Mouse (Mus musculus) spleen, postnatal 36 days (tissue): ENCODE measurements around the gene Pnkd.
"Not testable (repeated sequence)": the region's sequence is repeated elsewhere in the genome, so short reads cannot be mapped to it uniquely, and the experiment has no call there.

Experiments used
- DNase-seq, 2 experiments: peaks; one replicate each; pipeline ENCODE4 v3.0.0; 2022; ENCODE audit warnings: low spot score in 2 of 2, mixed read lengths in 1 of 2

The Pnkd gene

DNA sequence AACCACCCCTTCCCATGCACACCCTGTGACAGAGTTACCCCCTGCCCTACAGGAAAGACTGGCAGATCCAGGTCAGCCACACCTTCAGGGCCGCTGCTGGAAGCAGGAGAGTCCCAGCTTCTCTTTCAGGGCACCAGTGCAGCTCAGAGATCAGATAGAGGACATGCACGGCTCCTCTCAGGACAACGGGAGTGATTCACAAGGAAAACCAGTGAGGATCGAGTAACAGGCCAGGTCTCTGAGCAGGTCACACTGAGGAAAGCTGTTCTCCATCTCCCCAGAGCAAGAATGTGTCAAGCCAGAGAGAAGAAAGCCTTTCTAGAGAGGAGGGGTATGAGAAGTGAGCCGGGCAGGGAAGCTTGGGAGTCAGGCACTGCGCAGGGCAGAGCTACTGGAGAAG lies 11.7 kb downstream of the Pnkd start:
- no peak for DNase-seq

GRCm38 (mm10) chr1:74297269-74297668 lies 12.5 kb downstream of the Pnkd start:
- no peak for DNase-seq

DNA sequence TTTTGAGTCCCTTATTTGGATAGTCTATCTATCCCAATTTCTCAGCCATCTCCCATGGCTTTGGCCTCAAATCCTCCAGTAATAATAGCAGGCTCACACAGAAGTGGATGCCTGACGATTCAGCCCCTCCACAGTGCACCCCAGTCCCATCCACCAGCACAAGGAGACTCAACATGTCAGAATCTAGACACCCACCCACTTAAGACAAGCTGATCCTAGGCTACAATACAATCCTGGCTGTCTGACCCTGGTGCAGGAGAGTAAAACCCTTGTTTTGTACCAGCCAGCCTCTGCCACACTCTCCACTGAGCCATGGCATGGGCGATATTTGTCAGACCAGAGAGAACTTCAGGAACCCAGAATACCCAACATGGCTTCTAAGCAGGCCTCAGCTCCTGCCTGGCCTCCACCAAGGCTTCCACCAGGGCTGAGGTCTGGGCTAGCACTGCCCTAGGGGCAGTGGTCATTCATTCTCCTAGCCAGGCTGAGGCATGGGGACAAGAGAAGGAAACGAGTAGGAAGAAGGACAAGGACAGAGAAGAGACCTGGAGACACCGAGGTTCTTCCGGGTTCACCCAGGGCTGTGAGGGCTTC lies 13.5 kb downstream of the Pnkd start:
- DNase-seq: no peak

GRCm38 (mm10) chr1:74298996-74299395 lies 14.3 kb downstream of the Pnkd start:
- DNase-seq: no peak

DNA sequence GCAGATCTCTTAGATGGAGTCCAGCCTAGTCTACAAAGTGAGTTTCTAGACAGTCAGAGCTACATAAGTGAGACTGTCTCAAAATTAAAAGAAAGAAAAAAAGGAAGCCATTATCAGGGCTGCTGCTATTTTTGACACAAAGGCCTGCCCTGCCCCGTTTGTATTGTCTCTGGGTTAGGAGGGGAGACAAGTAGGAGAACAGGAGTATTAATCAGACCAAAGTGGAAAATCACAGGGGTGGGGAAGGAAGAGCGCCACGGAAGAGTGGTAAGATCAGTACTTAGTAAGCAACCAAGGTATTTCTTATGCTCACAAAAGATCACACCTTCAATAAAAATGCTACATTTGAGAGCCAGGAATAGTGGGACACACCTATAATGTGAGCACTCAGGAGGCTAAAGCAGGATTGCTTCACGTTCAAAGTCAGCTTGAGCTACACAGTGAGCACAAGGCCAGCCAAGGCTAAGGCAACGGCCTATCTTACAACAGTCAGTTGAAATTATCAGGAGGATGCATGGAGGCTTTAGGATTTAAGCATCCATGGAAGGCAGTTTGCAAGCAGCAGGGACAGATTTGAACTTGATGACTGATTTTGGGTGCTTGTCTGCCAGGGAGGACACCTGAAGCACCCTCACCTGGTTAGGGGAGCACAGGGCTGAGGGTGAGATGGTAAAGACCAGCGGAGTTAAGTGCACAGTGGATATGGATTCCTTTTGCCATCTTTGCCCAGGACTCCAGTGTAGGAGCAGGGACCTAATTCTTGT lies 15.8 kb downstream of the Pnkd start:
- DNase-seq: no peak

GRCm38 (mm10) chr1:74302229-74302628 lies 17.5 kb downstream of the Pnkd start:
- no peak for DNase-seq

DNA sequence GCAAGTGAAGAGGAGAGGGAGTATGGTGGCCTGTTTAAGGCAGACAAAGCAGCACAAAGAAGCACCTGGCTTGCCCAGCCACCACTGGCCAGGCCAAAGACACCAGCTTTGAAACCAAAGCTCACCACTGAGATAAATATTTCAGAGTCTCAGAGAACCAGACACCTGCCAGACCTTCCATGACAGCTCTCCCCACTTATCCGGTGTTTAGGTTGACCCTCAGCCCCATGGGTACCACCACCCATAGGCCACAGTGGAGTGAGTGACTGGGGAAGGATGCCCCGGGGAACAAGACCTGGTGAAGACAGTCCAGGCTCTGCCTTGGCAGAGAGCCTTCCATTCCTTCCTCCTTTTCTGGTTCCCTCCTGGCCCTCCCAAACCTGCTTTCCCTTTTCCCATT lies 18.1 kb downstream of the Pnkd start:
- DNase-seq: no peak

DNA sequence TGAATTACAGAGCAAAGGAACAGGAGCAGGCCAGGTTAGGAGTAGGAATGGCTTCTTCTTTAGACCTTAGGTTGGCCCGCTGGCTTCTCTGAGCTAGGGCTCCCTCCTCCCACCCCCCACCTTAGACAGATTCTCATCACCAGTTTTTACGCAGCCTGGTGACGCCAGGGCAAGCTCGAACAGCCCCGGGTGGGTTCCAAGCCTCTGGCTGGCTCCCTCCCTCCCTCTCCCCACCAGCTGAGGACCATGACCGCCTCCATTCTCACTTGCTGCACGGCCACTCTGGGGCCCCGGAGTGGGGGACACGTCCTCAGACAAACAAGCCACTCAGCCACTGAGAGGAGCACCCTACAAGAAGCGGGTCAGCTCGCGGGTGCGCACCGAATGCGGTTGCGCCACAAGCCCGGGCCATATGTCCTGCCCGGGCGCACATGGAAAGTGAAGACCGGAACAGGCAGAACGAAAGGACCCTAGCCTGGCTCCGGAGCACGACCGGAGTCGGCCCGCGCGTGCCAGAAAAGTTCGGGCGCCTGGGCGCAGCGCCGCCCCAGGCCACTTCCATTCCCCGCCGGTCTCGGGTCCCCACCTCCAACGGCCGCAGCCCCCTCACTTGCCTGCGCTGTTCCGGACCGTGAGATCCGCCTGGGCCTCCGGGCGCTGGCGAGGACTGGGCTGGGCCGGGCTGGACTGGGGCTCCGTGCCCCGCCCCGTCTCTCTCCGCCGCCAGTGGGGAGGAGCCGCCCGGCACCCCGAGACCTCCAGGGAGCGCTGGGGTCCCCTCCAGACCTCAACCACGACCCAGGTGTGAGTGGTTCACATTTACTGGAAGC lies 19.0 kb downstream of the Pnkd start:
- peak; percentile 47 to 48 for DNase-seq

DNA sequence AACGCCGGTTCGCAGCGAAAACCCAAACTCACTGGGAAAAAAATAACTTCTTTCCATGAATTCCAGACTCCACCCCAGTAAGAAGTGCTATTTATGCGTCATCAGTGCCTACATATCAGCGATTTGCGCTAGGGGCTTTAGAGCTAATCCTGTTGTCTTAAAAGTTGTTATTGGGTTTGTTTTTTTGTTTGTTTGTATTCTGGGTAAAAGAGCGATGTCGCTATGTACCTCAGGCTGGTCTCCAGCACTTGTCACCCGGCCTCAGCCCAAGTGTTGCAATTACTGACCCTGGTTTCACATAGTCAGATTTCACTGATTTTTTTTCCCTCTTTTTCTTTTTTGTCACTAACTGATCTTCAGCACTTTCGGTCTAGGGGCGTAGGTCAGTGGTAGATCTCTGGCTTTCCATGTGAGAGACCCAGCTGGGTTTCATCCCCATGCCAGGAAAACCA lies 19.6 kb downstream of the Pnkd start:
- no peak for DNase-seq

- DNase-seq: no peak
Observed at GRCm38 (mm10) chr1:74304946-74305345, 20.2 kb downstream of the Pnkd start.

DNA sequence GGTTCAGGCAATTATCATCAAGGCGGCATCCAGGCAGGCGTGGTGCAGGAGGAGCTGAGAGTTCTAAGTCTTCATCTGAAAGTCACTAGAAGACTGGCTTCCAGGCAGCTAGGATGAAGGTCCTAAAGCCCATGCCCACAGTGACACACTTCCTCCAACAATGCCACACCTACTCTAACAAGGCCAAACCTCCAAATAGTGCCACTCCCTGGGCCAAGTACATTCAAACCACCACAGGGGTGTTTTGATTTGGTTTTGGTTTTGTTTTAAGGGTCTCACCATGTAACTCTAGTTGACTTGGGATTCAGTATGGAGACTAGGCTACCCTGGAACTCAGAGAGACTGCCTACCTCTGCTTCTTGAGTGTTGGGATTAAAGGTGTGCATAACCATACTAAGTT lies 20.8 kb downstream of the Pnkd start, which contains the start of gene Tmbim1:
Tmbim1 (minus strand) TSS at position 101 of the 400 bp plus-strand sequence.
- no peak for DNase-seq

GRCm38 (mm10) chr1:74307146-74307545 lies 22.4 kb downstream of the Pnkd start:
- DNase-seq: no peak

GRCm38 (mm10) chr1:74308001-74308964 lies 23.6 kb downstream of the Pnkd start:
- no peak for DNase-seq

GRCm38 (mm10) chr1:74309767-74310166 lies 25.0 kb downstream of the Pnkd start:
- no peak for DNase-seq

- peak; percentile 65 to 72 for DNase-seq
Observed at GRCm38 (mm10) chr1:74313049-74313692, 28.4 kb downstream of the Pnkd start.

DNA sequence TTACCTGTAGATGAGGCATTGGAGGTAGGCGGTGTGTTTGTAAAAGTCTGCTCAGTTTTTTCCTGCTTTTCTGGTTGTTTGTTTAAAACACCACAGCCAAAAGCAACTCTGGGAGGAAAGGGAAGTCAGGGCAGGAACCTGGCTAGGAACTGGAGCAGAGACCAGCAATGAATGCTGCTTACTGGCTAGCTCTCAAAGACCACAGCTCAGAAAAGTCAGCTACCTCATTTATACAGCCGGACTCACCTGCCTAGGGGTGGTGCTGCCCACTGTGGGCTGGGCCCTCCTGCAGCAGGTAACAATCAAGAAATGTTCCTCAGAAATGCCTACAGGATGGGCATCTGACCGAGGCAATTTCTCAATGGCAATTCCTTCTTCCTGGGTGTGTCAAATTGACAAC lies 30.1 kb downstream of the Pnkd start:
- no peak for DNase-seq

DNA sequence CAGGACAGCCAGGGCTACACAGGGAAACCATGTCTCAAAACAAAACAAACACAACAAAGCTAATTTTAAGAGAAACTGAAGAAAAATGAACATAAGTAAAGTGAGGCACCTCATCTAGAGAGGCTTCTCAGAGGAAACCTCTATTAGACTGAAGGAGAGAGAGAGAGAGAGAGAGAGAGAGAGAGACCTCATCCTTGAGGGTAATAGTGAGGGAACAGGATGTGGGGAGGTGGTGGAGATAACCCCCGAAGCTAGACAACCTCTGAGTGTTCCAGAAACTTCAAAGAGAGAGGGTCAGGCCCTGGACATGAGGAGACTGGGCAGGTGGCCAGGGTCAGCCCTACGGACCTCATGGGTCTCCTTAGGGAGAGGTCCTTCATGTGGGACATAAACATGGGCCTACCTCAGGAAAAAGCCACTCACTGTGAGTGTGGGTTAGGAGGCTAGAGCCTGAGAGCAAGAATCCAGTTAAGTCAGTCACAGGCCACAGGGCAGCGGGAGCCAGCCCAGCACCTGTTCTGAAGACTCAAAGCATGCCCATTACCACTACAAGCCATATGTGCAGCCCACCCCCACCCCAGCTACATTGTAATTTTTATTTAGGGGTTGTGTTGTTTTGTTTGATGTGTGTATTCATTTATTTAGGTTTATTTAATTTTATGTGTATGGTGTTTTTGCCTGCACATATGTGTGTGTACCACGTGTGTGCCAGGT lies 31.5 kb downstream of the Pnkd start:
- no peak for DNase-seq

DNA sequence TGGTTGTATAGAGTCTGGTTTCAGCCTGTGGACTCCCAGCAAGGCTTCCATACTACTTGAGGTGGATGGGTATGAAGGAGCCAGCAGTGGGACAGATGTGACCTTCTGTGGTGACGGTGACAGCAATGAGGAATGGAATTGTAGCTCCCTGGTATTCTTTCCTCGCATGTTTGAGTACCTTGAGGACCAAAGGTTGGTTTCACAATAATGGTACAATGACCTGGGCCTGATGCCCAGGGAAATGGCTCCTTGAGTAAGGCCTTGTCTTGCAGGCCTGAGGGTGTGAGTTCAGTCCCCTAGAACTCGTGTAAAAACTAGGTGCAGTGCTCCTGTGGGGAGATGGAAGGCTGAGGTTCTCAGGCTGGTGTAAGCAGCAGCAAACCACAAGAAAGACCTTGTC lies 34.0 kb downstream of the Pnkd start:
- no peak for DNase-seq

DNA sequence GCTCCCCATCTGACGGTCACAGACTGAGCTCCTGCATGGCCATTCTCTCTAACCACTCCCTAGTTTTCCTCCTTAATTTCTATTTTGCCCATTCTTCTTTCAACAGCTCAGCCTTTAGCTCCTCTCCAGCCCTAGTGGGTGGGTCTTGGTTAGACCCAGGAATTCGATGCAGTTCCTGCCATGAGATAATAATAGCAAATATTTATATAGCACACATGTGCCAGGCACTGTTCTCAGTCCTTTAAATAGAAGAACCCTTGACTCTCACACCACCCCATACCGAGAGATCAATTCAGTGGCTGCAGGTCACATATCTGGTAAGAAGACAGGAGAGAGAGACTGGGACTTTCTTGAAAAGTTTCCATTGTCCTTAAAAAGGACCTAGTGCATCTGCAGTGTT lies 36.7 kb downstream of the Pnkd start:
- no peak for DNase-seq

GRCm38 (mm10) chr1:74326916-74327315 lies 42.2 kb downstream of the Pnkd start:
- DNase-seq: not testable (repeated sequence)
